Mouse (Mus musculus): ENCODE results near the gene Myl9.
"Not testable (repeated sequence)": the region's sequence is repeated elsewhere in the genome, so short reads cannot be mapped to it uniquely, and the experiment has no call there.

Myl9 gene

GRCm38 (mm10) chr2:156786369-156786768 lies 11.1 kb downstream of the Myl9 start:
- not testable (repeated sequence) for DNase-seq

GRCm38 (mm10) chr2:156787090-156787775 lies 12.0 kb downstream of the Myl9 start:
- no peak for DNase-seq

GRCm38 (mm10) chr2:156787776-156788105 lies 12.5 kb downstream of the Myl9 start:
- DNase-seq: no peak

- DNase-seq: no peak
Observed at GRCm38 (mm10) chr2:156788836-156789235, 13.6 kb downstream of the Myl9 start.

- DNase-seq: no peak
Observed at GRCm38 (mm10) chr2:156798516-156798915, 23.3 kb downstream of the Myl9 start.

GRCm38 (mm10) chr2:156801045-156801444 lies 25.8 kb downstream of the Myl9 start:
- no peak for DNase-seq

- not testable (repeated sequence) for DNase-seq
Observed at GRCm38 (mm10) chr2:156802116-156802515, 26.9 kb downstream of the Myl9 start.

GRCm38 (mm10) chr2:156803698-156804372 lies 28.6 kb downstream of the Myl9 start:
- DNase-seq: no peak

GRCm38 (mm10) chr2:156804589-156804988 lies 29.4 kb downstream of the Myl9 start:
- no peak for DNase-seq

GRCm38 (mm10) chr2:156806886-156807285 lies 31.7 kb downstream of the Myl9 start:
- no peak for DNase-seq

GRCm38 (mm10) chr2:156809579-156809978 lies 34.4 kb downstream of the Myl9 start:
- peak; percentile 5 to 35 for DNase-seq

- DNase-seq: no peak
Observed at GRCm38 (mm10) chr2:156810716-156811115, 35.5 kb downstream of the Myl9 start.

GRCm38 (mm10) chr2:156811556-156811955 lies 36.3 kb downstream of the Myl9 start:
- DNase-seq: no peak

GRCm38 (mm10) chr2:156814344-156814801 lies 39.2 kb downstream of the Myl9 start:
- DNase-seq: no peak

- no peak for DNase-seq
Observed at GRCm38 (mm10) chr2:156814893-156815292, 39.7 kb downstream of the Myl9 start.

- DNase-seq: no peak
Observed at GRCm38 (mm10) chr2:156815412-156815811, 40.2 kb downstream of the Myl9 start.

GRCm38 (mm10) chr2:156816116-156816515 lies 40.9 kb downstream of the Myl9 start:
- DNase-seq: no peak

- DNase-seq: not testable (repeated sequence)
Observed at GRCm38 (mm10) chr2:156825128-156825527, 49.9 kb downstream of the Myl9 start.
